Mouse (Mus musculus) kidney, adult 2 months (tissue): Measurements from ENCODE around the gene Ttl. TPM values are rescaled to one million over a fixed set of nuclear protein-coding genes. Genes with fewer than 3 reads are reported as not detected.

Experiments used
- DNase-seq: peaks from one replicate; pipeline ENCODE4 v3.0.0; 2021
- H3K27ac ChIP-seq: fragments of 200-500 bp; 2 replicates; pipeline ENCODE4 v1.5.1; 2012; ENCODE audit warnings: low read depth, low read length, control low read depth, inconsistent platforms; ENCODE audit not compliant: insufficient read depth
- H3K27me3 ChIP-seq: fragments of 200-500 bp; replicated peaks from 2 replicates; pipeline ENCODE4 v1.6.1; 2012; ENCODE audit warnings: mild to moderate bottlenecking, moderate library complexity, low read length, inconsistent platforms; ENCODE audit not compliant: control insufficient read depth, insufficient read depth
- H3K36me3 ChIP-seq: fragments of 200-500 bp; 2 replicates; pipeline ENCODE4 v1.6.1; 2012; ENCODE audit warnings: mild to moderate bottlenecking, moderate library complexity, low read length, inconsistent platforms; ENCODE audit not compliant: control insufficient read depth, insufficient read depth
- H3K4me1 ChIP-seq: fragments of 200-500 bp; 2 replicates; pipeline ENCODE4 v1.6.1; 2011; ENCODE audit warnings: low read length; ENCODE audit not compliant: control insufficient read depth, insufficient read depth
- H3K4me3 ChIP-seq: fragments of 200-500 bp; 2 replicates; pipeline ENCODE4 v1.5.1; 2011; ENCODE audit warnings: mild to moderate bottlenecking, low read depth, low read length, control low read depth; ENCODE audit not compliant: insufficient read depth
- CTCF ChIP-seq: fragments of 200-500 bp; conservative IDR thresholded peaks from 2 replicates; pipeline ENCODE4 v1.5.1; 2011; ENCODE audit warnings: low read depth, mild to moderate bottlenecking, control low read depth, low read length, moderate library complexity, mixed read lengths; ENCODE audit not compliant: insufficient read depth, insufficient read length
- POLR2A ChIP-seq: fragments of 200-500 bp; IDR thresholded peaks from one replicate; pipeline ENCODE4 v1.6.1; 2011; ENCODE audit warnings: low read depth, low read length, control low read depth
- WGBS: fragments of 180-500 bp; shearing (Covaris S2); methylation state at CpG from one replicate; pipeline ENCODE4 v1.1.7; 2018; 5-methylcytosine and 5-hydroxymethylcytosine counted together
- polyA plus RNA-seq: library from polyadenylated mRNA; depleted of rRNA; stranded (reverse); fragments of >200 nt; gene quantifications from 2 replicates; pipeline ENCODE4 v1.2.3, GENCODE M21; 2012

Ttl gene
- polyA plus RNA-seq, 1 experiment: 6.6 TPM

DNA sequence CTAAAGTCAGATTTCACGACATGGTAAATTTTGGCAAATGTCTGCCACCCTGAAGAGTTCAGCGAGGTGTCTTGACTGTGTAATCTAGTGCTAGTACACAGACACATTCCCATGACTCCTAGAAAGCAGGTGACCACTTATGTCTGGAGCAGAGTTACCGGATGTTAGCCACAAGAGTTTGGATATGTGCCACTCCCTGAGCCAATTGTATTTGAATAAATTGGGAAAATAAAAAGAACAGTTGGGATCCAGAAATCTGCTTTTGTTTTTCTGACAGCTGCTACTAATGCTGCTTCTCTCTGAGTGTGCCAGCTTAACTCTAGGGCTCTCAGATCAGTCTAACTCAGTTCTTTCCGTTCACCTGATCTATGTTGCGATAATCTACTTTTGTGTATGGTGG is 47.2 kb downstream of the Ttl start:
- peaks cover 4% of the 10 kb centered on the region for H3K36me3 ChIP-seq
- H3K4me3 ChIP-seq: no peak overlapping the region
- H3K4me1 ChIP-seq: peaks cover 8% of the 10 kb centered on the region; the same call in 1 of the 2 replicates
- no peak overlapping the region for H3K27ac ChIP-seq
- no peak for TF ChIP-seq CTCF
- TF ChIP-seq POLR2A: no peak
- no peaks in the 10 kb centered on the region for H3K27me3 ChIP-seq
- 91% methylated on average over 5 of the region's 5 CpGs for WGBS
- DNase-seq: no peak

- Histone ChIP-seq H3K36me3 (peaks cover 1% of the 10 kb centered on the region), H3K4me3 (no peak overlapping the region), H3K4me1 (peaks cover 8% of the 10 kb centered on the region; the same call in 1 of the 2 replicates), H3K27me3 (no peaks in the 10 kb centered on the region), H3K27ac (peak overlapping the region; percentile 88)
- 54% methylated on average over 9 of the region's 9 CpGs for WGBS
- peak; percentile 71 for DNase-seq
- TF ChIP-seq CTCF (no peak), POLR2A (no peak)
These were observed 50.1 kb downstream of the Ttl start for GRCm38 (mm10) chr2:129115706-129116367.

- WGBS: 43% methylated on average over 1 of the region's 1 CpGs
- Histone ChIP-seq H3K4me3 (no peak overlapping the region), H3K27me3 (no peaks in the 10 kb centered on the region), H3K36me3 (peaks cover 1% of the 10 kb centered on the region), H3K4me1 (peaks cover 8% of the 10 kb centered on the region; the same call in 1 of the 2 replicates), H3K27ac (peak overlapping the region; percentile 88)
- TF ChIP-seq CTCF: no peak
- TF ChIP-seq POLR2A: no peak
- peak; percentile 81 for DNase-seq
These were observed 50.6 kb downstream of the Ttl start for GRCm38 (mm10) chr2:129116368-129116739.

- H3K36me3 ChIP-seq: peaks cover 2% of the 10 kb centered on the region
- no peak overlapping the region; the same call in 1 of the 2 replicates for H3K27ac ChIP-seq
- no peak overlapping the region for H3K4me3 ChIP-seq
- no peak for TF ChIP-seq CTCF
- no peaks in the 10 kb centered on the region for H3K27me3 ChIP-seq
- DNase-seq: peak; percentile 67
- WGBS: 56% methylated on average over 12 of the region's 12 CpGs
- peaks cover 8% of the 10 kb centered on the region; the same call in 1 of the 2 replicates for H3K4me1 ChIP-seq
These were observed 52.3 kb downstream of the Ttl start for GRCm38 (mm10) chr2:129118061-129118460.

DNA sequence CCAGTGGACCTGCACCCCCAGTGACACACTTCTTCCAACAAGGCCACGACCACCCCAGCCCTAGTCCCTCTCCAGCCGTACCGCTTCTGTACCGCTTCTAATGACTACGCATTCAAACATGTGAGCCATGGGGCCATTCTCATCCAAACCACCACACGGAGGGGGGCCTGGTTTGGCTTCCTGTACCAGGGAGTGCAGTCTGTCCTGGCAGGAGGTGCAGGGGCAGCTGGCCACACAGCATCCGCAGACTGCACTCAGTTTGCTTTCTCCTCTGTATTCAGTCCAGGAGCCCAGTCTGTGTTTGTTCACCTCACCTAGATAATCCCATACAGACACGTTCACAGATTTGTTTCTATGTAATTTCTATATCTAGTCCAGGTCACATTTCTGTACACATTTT is 56.2 kb downstream of the Ttl start:
- peaks cover 4% of the 10 kb centered on the region for H3K36me3 ChIP-seq
- TF ChIP-seq CTCF (no peak), POLR2A (no peak)
- 98% methylated on average over 8 of the region's 8 CpGs for WGBS
- no peak overlapping the region for H3K4me3 ChIP-seq
- no peaks in the 10 kb centered on the region for H3K4me1 ChIP-seq
- H3K27ac ChIP-seq: no peak overlapping the region
- no peaks in the 10 kb centered on the region for H3K27me3 ChIP-seq
- no peak for DNase-seq

GRCm38 (mm10) chr2:129129412-129129929 is 63.7 kb downstream of the Ttl start, which contains the start of gene Chchd5:
Gene Chchd5 (plus strand): TSS chr2:129129700.
- TF ChIP-seq POLR2A (peak; percentile 76), CTCF (no peak)
- peak; percentile 99 for DNase-seq
- H3K4me1 ChIP-seq: peaks cover 5% of the 10 kb centered on the region; the same call in 1 of the 2 replicates
- no peaks in the 10 kb centered on the region for H3K27me3 ChIP-seq
- under 1% methylated on average over 35 of the region's 35 CpGs for WGBS
- peak within 1 kb of the TSS; percentile 96 for H3K27ac ChIP-seq
- H3K36me3 ChIP-seq: no peaks in the 10 kb centered on the region; the same call in 1 of the 2 replicates
- H3K4me3 ChIP-seq: peak within 1 kb of the TSS; percentile 97

GRCm38 (mm10) chr2:129129987-129130545 is 64.3 kb downstream of the Ttl start:
- no peak for TF ChIP-seq POLR2A
- no peak for TF ChIP-seq CTCF
- WGBS: 36% methylated on average over 18 of the region's 18 CpGs
- H3K27ac ChIP-seq: peak overlapping the region; percentile 76
- H3K27me3 ChIP-seq: no peaks in the 10 kb centered on the region
- peak overlapping the region; percentile 97 for H3K4me3 ChIP-seq
- no peak for DNase-seq
- peaks cover 5% of the 10 kb centered on the region; the same call in 1 of the 2 replicates for H3K4me1 ChIP-seq
- H3K36me3 ChIP-seq: no peaks in the 10 kb centered on the region; the same call in 1 of the 2 replicates
